Mouse (Mus musculus): ENCODE measurements around the gene Ddr2. TPM values are rescaled to one million over a fixed set of nuclear protein-coding genes. Genes with fewer than 3 reads are reported as not detected.

Gene Ddr2
- total and polyA plus RNA-seq, 2 experiments from 2014 or later, result 7.2 to 11.2 TPM

DNA sequence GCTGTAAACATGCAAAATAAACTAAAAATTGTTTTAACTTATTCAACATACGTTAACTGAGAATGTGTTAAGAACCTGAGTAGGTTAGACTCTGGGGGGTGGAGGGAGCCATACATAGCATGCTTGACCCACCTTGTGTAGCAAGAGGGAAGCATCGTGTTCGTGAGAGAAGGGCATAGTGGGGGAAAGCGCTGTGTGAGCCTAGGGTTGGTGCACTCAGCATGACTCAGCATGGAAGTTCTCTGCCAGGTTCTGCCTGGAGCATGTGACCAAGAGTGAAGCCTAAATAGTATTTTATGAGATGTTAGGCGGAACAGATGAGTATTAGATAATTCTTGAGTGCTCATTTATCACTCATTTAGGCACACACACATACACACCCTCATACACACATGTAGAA lies 41.4 kb downstream of the Ddr2 start:
- WGBS, result 73% methylated on average over 5 of the region's 5 CpGs
- Histone ChIP-seq H3K4me3 (ENCODE audit: low read depth, low read length) (no peak overlapping the region), H3K4me2 (ENCODE audit: low read depth, low read length) (no peak overlapping the region), H3K27me3 (ENCODE audit: control insufficient read depth, insufficient read depth, low read length) (no peaks in the 10 kb centered on the region), H3K9ac (replicated peaks; ENCODE audit: low read depth, low read length) (no peak overlapping the region), H3K27ac (ENCODE audit: low read depth) (no peak overlapping the region), H3K4me1 (ENCODE audit: control insufficient read depth, insufficient read depth) (peaks cover 13% of the 10 kb centered on the region), H3K36me3 (replicated peaks; ENCODE audit: control insufficient read depth, insufficient read depth, low read length) (no peaks in the 10 kb centered on the region), H3K9me3 (replicated peaks; ENCODE audit: control insufficient read depth, low read length) (no peaks in the 10 kb centered on the region)
- DNase-seq (ENCODE audit: low spot score), result no peak
- ATAC-seq (ENCODE audit: insufficient read depth, low read depth), result no peak
- no peak for TF ChIP-seq EP300 (IDR thresholded peaks at IDR 0.05; ENCODE audit: low read depth)
- TF ChIP-seq CTCF (IDR thresholded peaks at IDR 0.05; ENCODE audit: low read depth), result no peak

DNA sequence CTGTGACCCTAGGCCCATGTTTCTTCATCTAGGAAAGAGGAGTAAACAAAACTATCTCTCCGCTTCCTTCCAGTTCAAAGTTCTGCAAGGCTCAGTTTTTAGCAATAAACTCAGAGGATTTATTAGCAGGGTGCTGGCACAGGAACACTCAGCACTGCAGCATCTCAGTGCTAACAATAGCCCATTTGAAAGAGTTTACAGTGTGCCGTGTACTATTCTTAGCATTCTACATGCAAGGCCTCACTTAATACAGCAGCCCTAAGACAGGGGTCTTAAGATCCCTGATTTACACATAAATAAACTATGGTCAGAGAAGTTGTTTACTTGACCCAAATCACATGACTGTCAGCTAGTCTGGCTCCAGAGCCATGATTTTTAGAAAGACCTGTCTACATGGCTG lies 44.6 kb downstream of the Ddr2 start:
- Histone ChIP-seq H3K27ac (ENCODE audit: low read depth) (no peak overlapping the region), H3K4me3 (ENCODE audit: low read depth, low read length) (no peak overlapping the region), H3K9ac (replicated peaks; ENCODE audit: low read depth, low read length) (no peak overlapping the region), H3K36me3 (replicated peaks; ENCODE audit: control insufficient read depth, insufficient read depth, low read length) (no peaks in the 10 kb centered on the region), H3K27me3 (ENCODE audit: control insufficient read depth, insufficient read depth, low read length) (no peaks in the 10 kb centered on the region), H3K9me3 (replicated peaks; ENCODE audit: control insufficient read depth, low read length) (no peaks in the 10 kb centered on the region), H3K4me2 (ENCODE audit: low read depth, low read length) (no peak overlapping the region), H3K4me1 (ENCODE audit: control insufficient read depth, insufficient read depth) (peaks cover 19% of the 10 kb centered on the region)
- DNase-seq (ENCODE audit: low spot score), result peak; percentile 23
- ATAC-seq (ENCODE audit: insufficient read depth, low read depth), result peak; percentile 58; the same call in 1 of the 2 replicates
- no peak for TF ChIP-seq CTCF (IDR thresholded peaks at IDR 0.05; ENCODE audit: low read depth)
- TF ChIP-seq EP300 (IDR thresholded peaks at IDR 0.05; ENCODE audit: low read depth), result no peak
- 45% methylated on average over 2 of the region's 2 CpGs for WGBS

DNA sequence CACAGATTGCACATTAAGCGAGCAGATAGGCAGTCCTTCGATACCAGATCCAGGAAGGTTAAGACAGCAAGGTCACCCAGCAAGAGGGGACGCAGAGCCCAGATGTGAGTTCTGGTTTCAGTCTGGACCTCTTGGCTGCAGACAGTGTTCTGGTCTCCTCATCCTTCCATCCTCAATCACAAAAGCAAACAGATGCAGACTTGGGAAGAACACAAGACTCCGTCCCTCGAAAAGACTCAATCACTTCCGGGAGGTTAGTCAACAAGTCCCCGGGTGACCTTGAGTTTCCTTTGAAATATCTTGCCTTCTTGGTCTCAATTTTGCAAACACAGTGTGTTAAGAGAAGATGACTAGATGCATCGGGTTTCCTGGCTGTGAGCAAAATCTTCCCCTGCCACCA lies 45.6 kb downstream of the Ddr2 start:
- no peaks in the 10 kb centered on the region for H3K9me3 ChIP-seq (replicated peaks; ENCODE audit: control insufficient read depth, low read length)
- no peak overlapping the region for H3K27ac ChIP-seq (ENCODE audit: low read depth)
- no peaks in the 10 kb centered on the region for H3K36me3 ChIP-seq (replicated peaks; ENCODE audit: control insufficient read depth, insufficient read depth, low read length)
- ATAC-seq (ENCODE audit: insufficient read depth, low read depth) (no peak), DNase-seq (ENCODE audit: low spot score) (no peak)
- H3K4me2 ChIP-seq (ENCODE audit: low read depth, low read length), result no peak overlapping the region
- no peak overlapping the region for H3K9ac ChIP-seq (replicated peaks; ENCODE audit: low read depth, low read length)
- no peak overlapping the region for H3K4me3 ChIP-seq (ENCODE audit: low read depth, low read length)
- H3K4me1 ChIP-seq (ENCODE audit: control insufficient read depth, insufficient read depth), result peaks cover 19% of the 10 kb centered on the region
- TF ChIP-seq CTCF (IDR thresholded peaks at IDR 0.05; ENCODE audit: low read depth), result no peak
- no peak for TF ChIP-seq EP300 (IDR thresholded peaks at IDR 0.05; ENCODE audit: low read depth)
- WGBS, result 66% methylated on average over 8 of the region's 8 CpGs
- no peaks in the 10 kb centered on the region for H3K27me3 ChIP-seq (ENCODE audit: control insufficient read depth, insufficient read depth, low read length)

DNA sequence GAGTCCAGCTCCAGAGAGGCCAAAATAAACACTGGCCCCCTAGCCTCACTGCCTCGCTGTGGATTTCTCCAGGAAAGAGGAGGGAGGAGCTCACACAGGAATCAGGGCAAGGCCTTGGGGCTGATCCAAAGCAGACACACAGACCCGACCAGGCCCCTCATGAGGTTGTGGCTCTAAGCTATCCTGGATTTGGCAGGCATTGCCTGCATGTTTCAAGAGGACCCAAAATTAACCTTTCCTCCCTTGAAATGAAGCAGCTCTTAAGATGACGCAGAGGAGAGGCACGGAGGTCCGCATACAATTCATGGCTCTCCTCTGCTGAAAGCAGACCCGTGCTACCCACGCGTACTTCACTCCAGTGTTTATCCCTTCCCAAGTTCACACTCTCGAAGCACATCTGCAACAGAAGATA lies 46.5 kb downstream of the Ddr2 start:
- Histone ChIP-seq H3K9me3 (replicated peaks; ENCODE audit: control insufficient read depth, low read length) (no peaks in the 10 kb centered on the region), H3K4me3 (ENCODE audit: low read depth, low read length) (no peak overlapping the region), H3K4me2 (ENCODE audit: low read depth, low read length) (no peak overlapping the region), H3K27me3 (ENCODE audit: control insufficient read depth, insufficient read depth, low read length) (no peaks in the 10 kb centered on the region), H3K9ac (replicated peaks; ENCODE audit: low read depth, low read length) (no peak overlapping the region), H3K4me1 (ENCODE audit: control insufficient read depth, insufficient read depth) (peaks cover 19% of the 10 kb centered on the region), H3K27ac (ENCODE audit: low read depth) (peak overlapping the region; percentile 34; the same call in 1 of the 2 replicates), H3K36me3 (replicated peaks; ENCODE audit: control insufficient read depth, insufficient read depth, low read length) (no peaks in the 10 kb centered on the region)
- TF ChIP-seq CTCF (IDR thresholded peaks at IDR 0.05; ENCODE audit: low read depth) (no peak), EP300 (IDR thresholded peaks at IDR 0.05; ENCODE audit: low read depth) (no peak)
- ATAC-seq (ENCODE audit: insufficient read depth, low read depth) (peak; percentile 84), DNase-seq (ENCODE audit: low spot score) (peak; percentile 67)
- WGBS, result 36% methylated on average over 9 of the region's 9 CpGs

DNA sequence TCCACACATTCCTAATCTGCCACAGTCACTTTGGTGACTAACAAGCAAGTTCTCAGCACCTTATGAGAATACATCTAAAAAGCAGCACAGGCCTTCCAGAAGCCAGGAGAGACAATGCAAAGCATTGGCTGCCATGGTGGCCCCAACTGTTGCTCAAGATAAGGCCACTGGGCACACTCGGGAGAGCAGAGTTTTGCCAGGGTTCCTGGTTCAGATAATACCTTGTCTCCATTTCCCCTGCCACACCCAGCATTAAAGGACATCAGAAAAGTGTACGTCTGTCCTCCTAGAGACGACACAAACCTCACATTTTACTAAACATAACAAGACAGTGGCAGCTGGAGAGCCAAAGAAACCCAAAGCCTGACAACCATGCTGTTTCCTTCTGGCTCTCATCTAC lies 50.3 kb downstream of the Ddr2 start:
- Histone ChIP-seq H3K9ac (replicated peaks; ENCODE audit: low read depth, low read length) (no peak overlapping the region), H3K36me3 (replicated peaks; ENCODE audit: control insufficient read depth, insufficient read depth, low read length) (no peaks in the 10 kb centered on the region), H3K27me3 (ENCODE audit: control insufficient read depth, insufficient read depth, low read length) (no peaks in the 10 kb centered on the region), H3K27ac (ENCODE audit: low read depth) (no peak overlapping the region), H3K4me2 (ENCODE audit: low read depth, low read length) (no peak overlapping the region), H3K4me3 (ENCODE audit: low read depth, low read length) (no peak overlapping the region), H3K4me1 (ENCODE audit: control insufficient read depth, insufficient read depth) (peaks cover 18% of the 10 kb centered on the region), H3K9me3 (replicated peaks; ENCODE audit: control insufficient read depth, low read length) (no peaks in the 10 kb centered on the region)
- DNase-seq (ENCODE audit: low spot score) (no peak), ATAC-seq (ENCODE audit: insufficient read depth, low read depth) (no peak)
- TF ChIP-seq CTCF (IDR thresholded peaks at IDR 0.05; ENCODE audit: low read depth) (no peak), EP300 (IDR thresholded peaks at IDR 0.05; ENCODE audit: low read depth) (no peak)
- WGBS, result 53% methylated on average over 3 of the region's 3 CpGs

DNA sequence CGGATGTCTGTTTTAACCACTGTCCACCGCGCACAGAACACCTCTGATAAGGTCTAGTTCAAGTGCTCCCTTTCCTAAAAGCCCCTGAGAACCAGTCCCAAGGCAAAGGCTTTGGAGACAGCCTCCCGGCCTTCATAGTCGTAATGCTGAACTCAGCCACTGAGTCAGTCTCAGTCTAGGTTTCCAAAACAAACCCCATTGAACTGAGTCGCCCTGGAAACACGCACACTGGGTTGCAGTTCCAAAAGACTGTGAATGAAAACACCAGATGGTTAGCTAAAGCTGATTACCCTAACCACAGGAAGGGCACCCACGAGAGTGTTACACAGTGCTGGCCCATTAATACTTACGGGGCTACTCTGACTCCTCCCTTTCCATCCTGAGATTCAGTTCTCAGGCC lies 51.2 kb downstream of the Ddr2 start:
- TF ChIP-seq EP300 (IDR thresholded peaks at IDR 0.05; ENCODE audit: low read depth), result no peak
- TF ChIP-seq CTCF (IDR thresholded peaks at IDR 0.05; ENCODE audit: low read depth), result no peak
- H3K9me3 ChIP-seq (replicated peaks; ENCODE audit: control insufficient read depth, low read length), result no peaks in the 10 kb centered on the region
- ATAC-seq (ENCODE audit: insufficient read depth, low read depth) (no peak), DNase-seq (ENCODE audit: low spot score) (no peak)
- H3K4me1 ChIP-seq (ENCODE audit: control insufficient read depth, insufficient read depth), result peaks cover 9% of the 10 kb centered on the region
- H3K4me3 ChIP-seq (ENCODE audit: low read depth, low read length), result no peak overlapping the region
- H3K36me3 ChIP-seq (replicated peaks; ENCODE audit: control insufficient read depth, insufficient read depth, low read length), result no peaks in the 10 kb centered on the region
- H3K9ac ChIP-seq (replicated peaks; ENCODE audit: low read depth, low read length), result no peak overlapping the region
- H3K27ac ChIP-seq (ENCODE audit: low read depth), result no peak overlapping the region
- 80% methylated on average over 9 of the region's 9 CpGs for WGBS
- no peak overlapping the region for H3K4me2 ChIP-seq (ENCODE audit: low read depth, low read length)
- no peaks in the 10 kb centered on the region for H3K27me3 ChIP-seq (ENCODE audit: control insufficient read depth, insufficient read depth, low read length)

Measured in heart, postnatal 0 days (tissue).